Mouse (Mus musculus) intestine, postnatal 0 days (tissue): ENCODE measurements at regions not wholly inside any gene's neighbourhood (a gene's known extent, or its start where the extent isn't known, plus 50 kb on each side); places are given as distances from the start of the nearest gene placed in this dataset.
A peak's percentile ranks its signal among the peaks of the same experiment; 100 is the strongest.
"Not testable (repeated sequence)": the region's sequence is repeated elsewhere in the genome, so short reads cannot be mapped to it uniquely, and the experiment has no call there.

Source experiments
- ATAC-seq: fragments of 200-750 bp; cut with Nextera tagmentation; 2 replicates; pipeline ENCODE4 v1.8.0; 2017; ENCODE audit warnings: mild to moderate bottlenecking, moderate TSS enrichment, moderate library complexity
- H3K27ac ChIP-seq: fragments of 300-500 bp; sonication (generic); 2 replicates; pipeline ENCODE4 v1.5.1; 2014; ENCODE audit warnings: mild to moderate bottlenecking, low read depth, low read length, moderate library complexity
- H3K27me3 ChIP-seq: fragments of 300-500 bp; sonication (generic); replicated peaks from 2 replicates; pipeline ENCODE4 v1.6.1; 2014; ENCODE audit warnings: low read length, mixed read lengths; ENCODE audit not compliant: control insufficient read depth, insufficient read depth
- H3K36me3 ChIP-seq: fragments of 300-500 bp; sonication (generic); 2 replicates; pipeline ENCODE4 v1.6.1; 2014; ENCODE audit warnings: mild to moderate bottlenecking, moderate library complexity; ENCODE audit not compliant: control insufficient read depth, insufficient read depth
- H3K4me1 ChIP-seq: fragments of 300-500 bp; sonication (generic); replicated peaks from 2 replicates; pipeline ENCODE4 v1.6.1; 2014; ENCODE audit warnings: antibody characterized with exemption, low read length, mixed read lengths; ENCODE audit not compliant: control insufficient read depth, insufficient read depth
- H3K4me2 ChIP-seq: fragments of 300-500 bp; sonication (generic); replicated peaks from 2 replicates; pipeline ENCODE4 v1.6.1; 2014; ENCODE audit warnings: low read depth, mild to moderate bottlenecking, moderate library complexity
- H3K4me3 ChIP-seq: fragments of 300-500 bp; sonication (generic); 2 replicates; pipeline ENCODE4 v1.5.1; 2014; ENCODE audit warnings: low read depth, low read length
- H3K9ac ChIP-seq: fragments of 300-500 bp; sonication (generic); 2 replicates; pipeline ENCODE4 v1.6.1; 2014; ENCODE audit warnings: mild to moderate bottlenecking, low read depth, low read length
- H3K9me3 ChIP-seq: fragments of 300-500 bp; sonication (generic); 2 replicates; pipeline ENCODE4 v1.6.1; 2016; ENCODE audit warnings: mixed run types; ENCODE audit not compliant: control insufficient read depth
- CTCF ChIP-seq: sonication (generic); IDR thresholded peaks from 2 replicates; pipeline ENCODE4 v1.5.1; 2016; ENCODE audit warnings: low read depth, mild to moderate bottlenecking, control low read depth, antibody characterized with exemption, moderate library complexity
- WGBS: fragments of 180-500 bp; shearing (Covaris S2); extraction: QIAGEN DNeasy Blood & Tissue Kit; methylation state at CpG from one replicate; pipeline ENCODE4 v1.1.7; 2014; 5-methylcytosine and 5-hydroxymethylcytosine counted together

DNA sequence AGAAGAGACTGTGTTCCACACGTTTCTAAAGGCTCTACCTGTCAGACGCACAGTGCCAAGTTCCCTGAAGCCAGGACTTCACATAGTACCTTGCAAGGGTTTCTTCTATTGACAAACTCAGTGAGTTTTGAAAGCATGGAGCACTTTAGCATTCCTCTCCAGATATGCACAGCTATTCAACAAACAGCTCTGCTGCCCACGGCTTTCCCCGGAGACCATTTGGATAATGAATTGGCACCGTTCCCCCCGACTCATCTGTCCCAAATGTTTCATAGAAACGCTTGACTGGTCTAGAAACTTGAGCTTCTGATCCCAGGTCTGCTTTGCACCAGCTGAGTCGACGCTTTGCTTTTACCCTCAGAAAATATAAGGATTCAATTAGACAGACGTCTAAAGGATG, 162.2 kb upstream of the St6galnac5 start:
- Histone ChIP-seq H3K9ac (no peak overlapping the region), H3K36me3 (no peaks in the 10 kb centered on the region), H3K27ac (no peak overlapping the region), H3K27me3 (no peaks in the 10 kb centered on the region), H3K4me2 (no peak overlapping the region), H3K4me1 (no peaks in the 10 kb centered on the region), H3K4me3 (no peak overlapping the region), H3K9me3 (no peaks in the 10 kb centered on the region)
- no peak for TF ChIP-seq CTCF
- no peak for ATAC-seq
- WGBS, result 83% methylated on average over 10 of the region's 10 CpGs

DNA sequence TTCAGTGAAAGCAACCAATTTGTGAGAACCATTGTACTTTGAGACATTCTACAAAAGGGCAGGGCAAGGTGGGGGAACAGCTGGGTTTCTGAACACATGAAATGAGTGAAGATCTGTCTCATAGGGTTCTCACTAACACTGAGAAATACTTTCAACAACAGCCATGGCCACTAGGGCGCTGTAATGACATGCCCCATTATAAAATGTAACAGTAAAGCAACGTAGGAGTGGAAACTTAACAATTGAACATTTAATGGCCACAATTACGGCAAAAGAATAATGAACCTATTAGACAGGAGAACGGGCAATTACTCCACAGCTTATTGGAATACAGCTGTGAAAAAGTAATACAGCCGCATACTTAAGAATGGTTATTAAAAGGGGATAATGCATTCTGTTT, 158.9 kb upstream of the St6galnac5 start:
- H3K4me1 ChIP-seq, result no peaks in the 10 kb centered on the region
- no peak overlapping the region for H3K9ac ChIP-seq
- 0 out of 2 replicates have a peak, but pooled peaks have one; percentile 12 for TF ChIP-seq CTCF
- H3K27ac ChIP-seq, result no peak overlapping the region
- no peak overlapping the region for H3K4me3 ChIP-seq
- no peak overlapping the region for H3K4me2 ChIP-seq
- H3K36me3 ChIP-seq, result no peaks in the 10 kb centered on the region
- no peaks in the 10 kb centered on the region for H3K27me3 ChIP-seq
- 90% methylated on average over 5 of the region's 5 CpGs for WGBS
- no peaks in the 10 kb centered on the region for H3K9me3 ChIP-seq
- no peak for ATAC-seq

DNA sequence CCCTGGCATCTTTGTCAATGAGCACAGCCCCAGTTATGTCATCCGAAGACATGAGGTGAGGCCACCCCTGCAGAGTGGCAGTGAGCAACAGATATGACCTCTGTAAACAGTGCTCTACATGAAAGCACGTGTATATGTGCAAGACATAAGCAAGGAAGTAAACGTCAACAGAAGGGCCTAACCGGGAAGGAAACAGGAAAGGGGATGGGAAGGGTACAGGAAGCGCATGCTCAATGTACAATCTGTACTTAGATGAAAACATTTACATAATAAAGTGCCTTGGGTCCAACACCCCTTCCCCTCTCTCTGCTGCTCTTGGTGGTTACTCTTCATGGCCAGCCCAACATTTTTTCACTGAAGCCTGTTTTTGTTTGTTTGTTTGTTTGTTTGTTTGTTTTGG, 143.3 kb upstream of the St6galnac5 start:
- Histone ChIP-seq H3K27ac (no peak overlapping the region), H3K4me3 (no peak overlapping the region), H3K9ac (no peak overlapping the region), H3K4me2 (no peak overlapping the region), H3K36me3 (no peaks in the 10 kb centered on the region), H3K27me3 (no peaks in the 10 kb centered on the region), H3K9me3 (no peaks in the 10 kb centered on the region), H3K4me1 (no peaks in the 10 kb centered on the region)
- 64% methylated on average over 5 of the region's 5 CpGs for WGBS
- TF ChIP-seq CTCF, result no peak
- no peak for ATAC-seq

GRCm38 (mm10) chr3:153121934-153122333, 139.9 kb upstream of the St6galnac5 start:
- Histone ChIP-seq H3K27me3 (no peaks in the 10 kb centered on the region), H3K36me3 (no peaks in the 10 kb centered on the region), H3K4me3 (no peak overlapping the region), H3K4me2 (no peak overlapping the region), H3K4me1 (no peaks in the 10 kb centered on the region), H3K9ac (no peak overlapping the region), H3K27ac (no peak overlapping the region), H3K9me3 (no peaks in the 10 kb centered on the region)
- no peak for TF ChIP-seq CTCF
- WGBS, result 84% methylated on average over 10 of the region's 10 CpGs
- ATAC-seq, result no peak

GRCm38 (mm10) chr3:153119142-153119541, 137.1 kb upstream of the St6galnac5 start:
- Histone ChIP-seq H3K4me3 (no peak overlapping the region), H3K4me2 (no peak overlapping the region), H3K4me1 (no peaks in the 10 kb centered on the region), H3K27me3 (no peaks in the 10 kb centered on the region), H3K27ac (no peak overlapping the region), H3K36me3 (no peaks in the 10 kb centered on the region), H3K9me3 (no peaks in the 10 kb centered on the region), H3K9ac (no peak overlapping the region)
- no peak for TF ChIP-seq CTCF
- ATAC-seq, result no peak
- 60% methylated on average over 5 of the region's 5 CpGs for WGBS

- WGBS, result 46% methylated on average over 1 of the region's 1 CpGs
- ATAC-seq, result peak; percentile 83
- no peak overlapping the region for H3K27ac ChIP-seq
- no peak overlapping the region for H3K4me2 ChIP-seq
- H3K9ac ChIP-seq, result no peak overlapping the region
- no peaks in the 10 kb centered on the region for H3K36me3 ChIP-seq
- no peaks in the 10 kb centered on the region for H3K9me3 ChIP-seq
- no peak overlapping the region for H3K4me3 ChIP-seq
- no peak for TF ChIP-seq CTCF
- H3K4me1 ChIP-seq, result no peaks in the 10 kb centered on the region
- H3K27me3 ChIP-seq, result no peaks in the 10 kb centered on the region
Measured at GRCm38 (mm10) chr3:153118643-153119042, 136.6 kb upstream of the St6galnac5 start.

DNA sequence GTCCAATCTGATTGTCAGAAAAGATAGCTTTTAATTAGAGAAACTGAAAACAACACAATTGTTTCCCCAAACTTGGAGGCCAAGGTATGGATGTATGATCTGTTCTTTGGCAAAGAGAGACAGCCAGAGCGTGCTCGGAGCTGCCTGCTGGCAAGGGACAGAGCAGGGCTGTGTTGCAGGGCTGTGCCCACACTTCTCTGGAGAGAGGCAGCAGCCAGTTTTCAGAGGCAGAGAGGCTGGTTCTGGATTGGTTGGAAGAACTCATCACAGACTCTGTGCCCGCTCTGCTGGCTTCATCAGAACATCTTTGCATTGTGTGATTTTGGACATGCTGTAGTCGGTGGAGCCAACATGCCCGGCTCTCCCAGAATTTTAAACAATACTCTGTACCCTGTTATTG, 123.5 kb upstream of the St6galnac5 start:
- ATAC-seq, result no peak
- H3K36me3 ChIP-seq, result no peaks in the 10 kb centered on the region
- no peak for TF ChIP-seq CTCF
- no peak overlapping the region for H3K9ac ChIP-seq
- no peak overlapping the region for H3K27ac ChIP-seq
- H3K4me2 ChIP-seq, result no peak overlapping the region
- H3K4me1 ChIP-seq, result no peaks in the 10 kb centered on the region
- H3K27me3 ChIP-seq, result no peaks in the 10 kb centered on the region
- WGBS, result 92% methylated on average over 5 of the region's 5 CpGs
- 0 out of 2 replicates have a peak, but pooled peaks cover 3% of the 10 kb centered on the region for H3K9me3 ChIP-seq
- H3K4me3 ChIP-seq, result no peak overlapping the region

GRCm38 (mm10) chr3:153090572-153090971, 108.5 kb upstream of the St6galnac5 start:
- not testable (repeated sequence) for H3K27ac ChIP-seq, H3K4me2 ChIP-seq, H3K36me3 ChIP-seq, H3K4me3 ChIP-seq, H3K9me3 ChIP-seq, H3K9ac ChIP-seq, H3K27me3 ChIP-seq, H3K4me1 ChIP-seq, ATAC-seq
- 92% methylated on average over 4 of the region's 4 CpGs for WGBS
